ENCODE assay signal across 8 mouse cellular contexts in genomic region chr2:27441767-27442707, GRCm38 (mm10). TPM values are rescaled to one million over a fixed set of nuclear protein-coding genes. Genes with fewer than 3 reads are reported as not detected.
DNase-seq lines count a peak whose midpoint lies in the region; ATAC-seq and TF ChIP-seq lines count a peak whose summit lies in the region.

TSS of gene Brd3os (plus strand) at chr2:27442324.

- DNase-seq in Patski (ENCODE audit: low read depth, low spot score), result peak; percentile 96
- peak; percentile 95 to 97 for DNase-seq in cerebellum, postnatal 14 days
- peak; percentile 92 for DNase-seq in frontal cortex, postnatal 14 days (ENCODE audit: low spot score in 2 of 2)
- DNase-seq in layer of hippocampus, postnatal 25 days (ENCODE audit: extremely low spot score in 1 of 2, low spot score in 1 of 2), result peak; percentile 82 to 87
- DNase-seq in lung, postnatal 25 days (ENCODE audit: low spot score), result peak; percentile 96
- DNase-seq in retina, embryonic 14.5 days (ENCODE audit: low spot score), result peak; percentile 100
- DNase-seq in thymus, postnatal 4 days, result peak; percentile 83

- no peaks in the 10 kb centered on the region for H3K9me3 ChIP-seq in hindbrain, embryonic 13.5 days

- under 1% methylated on average over 36 of the region's 36 CpGs for WGBS in hindbrain, embryonic 13.5 days

- POLR2A ChIA-PET in Patski (lab: Charles Lee), result no interaction called here

- H3K27me3 ChIP-seq in Patski, result no peaks in the 10 kb centered on the region
- H3K27me3 ChIP-seq in hindbrain, embryonic 13.5 days, result no peaks in the 10 kb centered on the region

- H3K4me1 ChIP-seq in hindbrain, embryonic 13.5 days (replicated peaks), result peaks cover 23% of the 10 kb centered on the region

- CTCF ChIA-PET in Patski (lab: Charles Lee), result interaction anchor here (1.2 to 1.7 kb wide), 2 partner anchors 14 to 19 kb away, joined by 3 to 6 read pairs; no protein-coding TSS in a partner anchor

- peak within 1 kb of the TSS; percentile 64 for H3K4me2 ChIP-seq in hindbrain, embryonic 13.5 days

- peaks cover 28% of the 10 kb centered on the region for H3K36me3 ChIP-seq in hindbrain, embryonic 13.5 days

- in situ Hi-C loops in Patski (cut with MboI; ENCODE audit: low pct_unique_long_range_greater_than_20kb), result loop anchor here (5.0 to 25.0 kb wide), 2 partner anchors 75 to 405 kb away; partner anchors contain the start of genes Slc2a6 and Wdr5

- peak; percentile 80 for ATAC-seq in Patski
- ATAC-seq in hindbrain, embryonic 13.5 days (ENCODE audit: low FRiP score), result peak; percentile 91

- H3K27ac ChIP-seq in hindbrain, embryonic 13.5 days, result peak within 1 kb of the TSS; percentile 91

- peak within 1 kb of the TSS; percentile 67 for H3K4me3 ChIP-seq in hindbrain, embryonic 13.5 days

- peak within 1 kb of the TSS; percentile 87 for H3K9ac ChIP-seq in hindbrain, embryonic 13.5 days

- no peak for TF ChIP-seq CTCF in Patski (IDR thresholded peaks at IDR 0.05)

RNA-seq across cellular contexts. Expression of gene Brd3os, which starts in this region (rescaled TPM):
- 19.0 TPM for polyA plus RNA-seq in Patski (2021)
- 35.5 and 35.8 TPM in 2 replicates for polyA plus RNA-seq in hindbrain, embryonic 13.5 days (2015; fragmentation: Nextera tagmentation; extraction: Ambion mirVana)
- 10 to 100 TPM; 24.5 to 25.4 TPM for total RNA-seq in layer of hippocampus, postnatal 25 days (2021)

Comparison
In these comparisons a context has a peak if more than half of its experiments do, and no peak if none do; other contexts are left out.
1. Peak in every context shown above with its lines: DNase-seq, ATAC-seq, H3K4me3 ChIP-seq and H3K27ac ChIP-seq.